Mouse (Mus musculus) ES-Bruce4 (cell line): ENCODE data around the gene Olfr1009.

Source experiments
- CTCF ChIP-seq: IDR thresholded peaks from one replicate; pipeline ENCODE4 v1.8.1; 2011; ENCODE audit warnings: low read depth, low read length
- POLR2A ChIP-seq: IDR thresholded peaks from one replicate; pipeline ENCODE4 v1.8.1; 2011; ENCODE audit warnings: low read length; ENCODE audit not compliant: insufficient read depth

GRCm38 (mm10) chr2:85678667-85679066, 36.6 kb upstream of the Olfr1009 start, which contains the start of gene Olfr1006:
- TF ChIP-seq CTCF = no peak
- no peak for TF ChIP-seq POLR2A
